Mouse (Mus musculus) liver, postnatal 0 days (tissue): ENCODE data around the gene Ifi27l2b. TPM values are rescaled to one million over a fixed set of nuclear protein-coding genes. Genes with fewer than 3 reads are reported as not detected.
A peak's percentile ranks its signal among the peaks of the same experiment; 100 is the strongest.

ENCODE experiments used
- ATAC-seq: fragments of 200-750 bp; cut with Nextera tagmentation; 2 replicates; pipeline ENCODE4 v1.8.0; 2017; ENCODE audit warnings: mild to moderate bottlenecking, moderate library complexity
- DNase-seq: peaks from one replicate; pipeline ENCODE4 v3.0.0-alpha.2; 2016
- H3K27ac ChIP-seq: fragments of 300-500 bp; sonication (generic); 2 replicates; pipeline ENCODE4 v1.5.1; 2014; ENCODE audit warnings: antibody characterized with exemption, moderate library complexity, mild to moderate bottlenecking, low read depth
- H3K27me3 ChIP-seq: fragments of 300-500 bp; sonication (generic); 2 replicates; pipeline ENCODE4 v1.6.1; 2014; ENCODE audit warnings: low read length, control low read depth, mixed read lengths; ENCODE audit not compliant: insufficient read depth
- H3K36me3 ChIP-seq: fragments of 300-500 bp; sonication (generic); replicated peaks from 2 replicates; pipeline ENCODE4 v1.6.1; 2014; ENCODE audit warnings: mild to moderate bottlenecking, control low read depth, low read length, moderate library complexity, mixed read lengths; ENCODE audit not compliant: insufficient read depth
- H3K4me1 ChIP-seq: fragments of 300-500 bp; sonication (generic); 2 replicates; pipeline ENCODE4 v1.6.1; 2014; ENCODE audit warnings: antibody characterized with exemption, mild to moderate bottlenecking, control low read depth; ENCODE audit not compliant: insufficient read depth
- H3K4me2 ChIP-seq: fragments of 300-500 bp; sonication (generic); 2 replicates; pipeline ENCODE4 v1.6.1; 2014; ENCODE audit warnings: low read depth, mild to moderate bottlenecking, low read length, moderate library complexity, mixed read lengths
- H3K4me3 ChIP-seq: fragments of 300-500 bp; sonication (generic); 2 replicates; pipeline ENCODE4 v1.5.1; 2014; ENCODE audit warnings: low read depth, low read length
- H3K9ac ChIP-seq: fragments of 300-500 bp; sonication (generic); replicated peaks from 2 replicates; pipeline ENCODE4 v1.6.1; 2014; ENCODE audit warnings: mild to moderate bottlenecking, moderate library complexity
- H3K9me3 ChIP-seq: fragments of 300-500 bp; sonication (generic); 2 replicates; pipeline ENCODE4 v1.6.1; 2016; ENCODE audit warnings: mild to moderate bottlenecking, control low read depth, low read length, mixed read lengths
- CTCF ChIP-seq: sonication (generic); IDR thresholded peaks from 2 replicates; pipeline ENCODE4 v1.5.1; 2016; ENCODE audit warnings: antibody characterized with exemption, low read depth
- EP300 ChIP-seq: IDR thresholded peaks from 2 replicates; pipeline ENCODE4 v1.6.1; 2016; ENCODE audit warnings: antibody characterized with exemption, low read depth, mild to moderate bottlenecking
- WGBS: fragments of 180-500 bp; shearing (Covaris S2); extraction: QIAGEN DNeasy Blood & Tissue Kit; methylation state at CpG from one replicate; pipeline ENCODE4 v1.1.7; 2014; ENCODE audit not compliant: insufficient replicate concordance; 5-methylcytosine and 5-hydroxymethylcytosine counted together
- polyA plus RNA-seq: library from polyadenylated mRNA; unstranded; fragments of >200 nt; fragmentation: Nextera tagmentation; extraction: Ambion mirVana; gene quantifications from 2 replicates; pipeline ENCODE4 v1.2.1, GENCODE M21; 2015

Ifi27l2b gene
- polyA plus RNA-seq: not detected in 2 replicates

GRCm38 (mm10) chr12:103457140-103457539 is at the start of gene Ifi27l2b:
Ifi27l2b (minus strand) TSS chr12:103457223.
- Histone ChIP-seq H3K4me3 (no peak within 1 kb of the TSS), H3K36me3 (no peaks in the 10 kb centered on the region), H3K4me1 (no peaks in the 10 kb centered on the region), H3K4me2 (no peak within 1 kb of the TSS), H3K9ac (no peak within 1 kb of the TSS), H3K27ac (no peak within 1 kb of the TSS), H3K9me3 (no peaks in the 10 kb centered on the region), H3K27me3 (no peaks in the 10 kb centered on the region)
- 60% methylated on average over 3 of the region's 3 CpGs for WGBS
- ATAC-seq (no peak), DNase-seq (no peak)
- TF ChIP-seq CTCF (no peak), EP300 (no peak)

- Histone ChIP-seq H3K4me3 (no peak overlapping the region), H3K9me3 (no peaks in the 10 kb centered on the region), H3K9ac (no peak overlapping the region), H3K4me2 (no peak overlapping the region), H3K4me1 (no peaks in the 10 kb centered on the region), H3K27ac (no peak overlapping the region), H3K36me3 (no peaks in the 10 kb centered on the region), H3K27me3 (no peaks in the 10 kb centered on the region)
- TF ChIP-seq CTCF (no peak), EP300 (no peak)
- ATAC-seq: no peak
- WGBS: 68% methylated on average over 3 of the region's 3 CpGs
- no peak for DNase-seq
Measured at GRCm38 (mm10) chr12:103504402-103504801, 47.4 kb upstream of the Ifi27l2b start.

- no peaks in the 10 kb centered on the region for H3K4me1 ChIP-seq
- TF ChIP-seq CTCF: no peak
- no peak for TF ChIP-seq EP300
- ATAC-seq (no peak), DNase-seq (no peak)
- no peak overlapping the region for H3K4me3 ChIP-seq
- H3K27ac ChIP-seq: no peak overlapping the region
- H3K9ac ChIP-seq: no peak overlapping the region
- H3K4me2 ChIP-seq: no peak overlapping the region
- H3K9me3 ChIP-seq: no peaks in the 10 kb centered on the region
- WGBS: 59% methylated on average over 3 of the region's 3 CpGs
- no peaks in the 10 kb centered on the region for H3K27me3 ChIP-seq
- no peaks in the 10 kb centered on the region for H3K36me3 ChIP-seq
Measured at GRCm38 (mm10) chr12:103503300-103503699, 46.3 kb upstream of the Ifi27l2b start.

- 72% methylated on average over 2 of the region's 2 CpGs for WGBS
- no peaks in the 10 kb centered on the region for H3K9me3 ChIP-seq
- peak; percentile 23 for TF ChIP-seq CTCF
- no peak for TF ChIP-seq EP300
- no peaks in the 10 kb centered on the region for H3K4me1 ChIP-seq
- no peak overlapping the region for H3K4me3 ChIP-seq
- H3K4me2 ChIP-seq: no peak overlapping the region
- H3K27me3 ChIP-seq: no peaks in the 10 kb centered on the region
- ATAC-seq: no peak
- DNase-seq: no peak
- no peak overlapping the region for H3K27ac ChIP-seq
- no peaks in the 10 kb centered on the region for H3K36me3 ChIP-seq
- no peak overlapping the region for H3K9ac ChIP-seq
Measured at GRCm38 (mm10) chr12:103499261-103499660, 42.2 kb upstream of the Ifi27l2b start.

GRCm38 (mm10) chr12:103498768-103499167 is 41.7 kb upstream of the Ifi27l2b start:
- 49% methylated on average over 5 of the region's 5 CpGs for WGBS
- Histone ChIP-seq H3K9ac (no peak overlapping the region), H3K4me3 (no peak overlapping the region), H3K4me1 (no peaks in the 10 kb centered on the region), H3K36me3 (no peaks in the 10 kb centered on the region), H3K27me3 (no peaks in the 10 kb centered on the region), H3K27ac (no peak overlapping the region), H3K4me2 (no peak overlapping the region), H3K9me3 (no peaks in the 10 kb centered on the region)
- DNase-seq: no peak
- TF ChIP-seq EP300 (no peak), CTCF (no peak)
- ATAC-seq: no peak

- H3K9ac ChIP-seq: no peak overlapping the region
Measured at GRCm38 (mm10) chr12:103494486-103494885, 37.5 kb upstream of the Ifi27l2b start.

GRCm38 (mm10) chr12:103492767-103493166 is 35.7 kb upstream of the Ifi27l2b start:
- H3K4me3 ChIP-seq: no peak overlapping the region
- no peaks in the 10 kb centered on the region for H3K27me3 ChIP-seq
- H3K36me3 ChIP-seq: no peaks in the 10 kb centered on the region
- no peak overlapping the region for H3K9ac ChIP-seq
- no peak for TF ChIP-seq EP300
- TF ChIP-seq CTCF: peak; percentile 94
- ATAC-seq (peak; percentile 57), DNase-seq (peak; percentile 75)
- 30% methylated on average over 5 of the region's 5 CpGs for WGBS
- H3K27ac ChIP-seq: no peak overlapping the region
- H3K4me2 ChIP-seq: no peak overlapping the region
- no peaks in the 10 kb centered on the region for H3K4me1 ChIP-seq
- no peaks in the 10 kb centered on the region for H3K9me3 ChIP-seq

More at GRCm38 (mm10) chr12:103494486-103494885, 37.5 kb upstream of the Ifi27l2b start:
- H3K4me3 ChIP-seq: no peak overlapping the region
- ATAC-seq: peak; percentile 44; the same call in 1 of the 2 replicates
- H3K36me3 ChIP-seq: no peaks in the 10 kb centered on the region
- no peaks in the 10 kb centered on the region for H3K27me3 ChIP-seq
- DNase-seq: peak; percentile 75
- H3K4me2 ChIP-seq: no peak overlapping the region
- TF ChIP-seq CTCF (peak; percentile 88), EP300 (no peak)
- no peak overlapping the region for H3K27ac ChIP-seq
- no peaks in the 10 kb centered on the region for H3K9me3 ChIP-seq
- no peaks in the 10 kb centered on the region for H3K4me1 ChIP-seq
- 13% methylated on average over 6 of the region's 6 CpGs for WGBS
